In genomic region chr10:119455543-119455940, GRCm38 (mm10) we compare ENCODE assay signal across 11 mouse cellular contexts. TPM values are rescaled to one million over a fixed set of nuclear protein-coding genes. Genes with fewer than 3 reads are reported as not detected.
DNase-seq lines count a peak whose midpoint lies in the region; ATAC-seq and TF ChIP-seq lines count a peak whose summit lies in the region.
"Had no signal": no experiment of that assay in that cellular context is flagged by ENCODE, and none has a peak within 500 bp of the region (broad histone marks: within the 10 kb centered on the region; RNA-seq: fewer than 3 reads in every experiment).

No protein-coding gene starts in this region.

- no peak for TF ChIP-seq POLR2A in kidney, adult 2 months (IDR thresholded peaks at IDR 0.05; ENCODE audit: low read depth, low read length)

- H3K36me3 ChIP-seq in kidney, embryonic 14.5 days (ENCODE audit: control insufficient read depth, insufficient read depth, low read length): no peaks in the 10 kb centered on the region
- H3K36me3 ChIP-seq in kidney, adult 2 months (ENCODE audit: control insufficient read depth, insufficient read depth, low read length): no peaks in the 10 kb centered on the region
- no peaks in the 10 kb centered on the region for H3K36me3 ChIP-seq in embryonic facial prominence, embryonic 15.5 days
- no peaks in the 10 kb centered on the region for H3K36me3 ChIP-seq in intestine, embryonic 16.5 days (ENCODE audit: control insufficient read depth, insufficient read depth, low read length)
- no peaks in the 10 kb centered on the region for H3K36me3 ChIP-seq in midbrain, postnatal 0 days (ENCODE audit: insufficient read depth, low read length)

- no peaks in the 10 kb centered on the region; the same call in 1 of the 2 replicates for H3K27me3 ChIP-seq in kidney, embryonic 14.5 days (ENCODE audit: control insufficient read depth, insufficient read depth, low read length)
- no peaks in the 10 kb centered on the region for H3K27me3 ChIP-seq in kidney, adult 2 months (replicated peaks; ENCODE audit: control insufficient read depth, insufficient read depth, low read length)
- H3K27me3 ChIP-seq in embryonic facial prominence, embryonic 15.5 days: 0 out of 2 replicates have a peak, but pooled peaks cover 3% of the 10 kb centered on the region
- no peaks in the 10 kb centered on the region for H3K27me3 ChIP-seq in intestine, embryonic 16.5 days (replicated peaks; ENCODE audit: control insufficient read depth, insufficient read depth, low read length)
- H3K27me3 ChIP-seq in midbrain, postnatal 0 days (ENCODE audit: insufficient read depth, low read length): no peaks in the 10 kb centered on the region

- H3K9ac ChIP-seq in kidney, embryonic 14.5 days (ENCODE audit: low read depth, low read length): peak overlapping the region; percentile 79; the same call in 1 of the 2 replicates
- H3K9ac ChIP-seq in embryonic facial prominence, embryonic 15.5 days: no peak overlapping the region
- H3K9ac ChIP-seq in intestine, embryonic 16.5 days (ENCODE audit: low read depth, low read length): no peak overlapping the region
- H3K9ac ChIP-seq in midbrain, postnatal 0 days (replicated peaks; ENCODE audit: low read length, poor library complexity, severe bottlenecking): peak overlapping the region; percentile 72; the same call in 1 of the 2 replicates

- H3K4me3 ChIP-seq in kidney, embryonic 14.5 days (ENCODE audit: low read length): peak overlapping the region; percentile 75
- H3K4me3 ChIP-seq in kidney, adult 2 months (ENCODE audit: insufficient read depth, low read depth, low read length): no peak overlapping the region
- peak overlapping the region; percentile 71 for H3K4me3 ChIP-seq in embryonic facial prominence, embryonic 15.5 days (replicated peaks)
- peak overlapping the region; percentile 76 for H3K4me3 ChIP-seq in intestine, embryonic 16.5 days (ENCODE audit: low read length)
- H3K4me3 ChIP-seq in midbrain, postnatal 0 days (ENCODE audit: low read depth, low read length): peak overlapping the region; percentile 81

- H3K27ac ChIP-seq in kidney, embryonic 14.5 days (ENCODE audit: low read depth, low read length): no peak overlapping the region
- no peak overlapping the region for H3K27ac ChIP-seq in kidney, adult 2 months (ENCODE audit: insufficient read depth, low read depth, low read length)
- H3K27ac ChIP-seq in embryonic facial prominence, embryonic 15.5 days (replicated peaks): no peak overlapping the region
- no peak overlapping the region for H3K27ac ChIP-seq in intestine, embryonic 16.5 days (ENCODE audit: low read length)
- no peak overlapping the region for H3K27ac ChIP-seq in midbrain, postnatal 0 days (ENCODE audit: low read depth, low read length)
- H3K27ac ChIP-seq: gastrocnemius, adult 2 months; macrophage had no signal

- whole genome bisulfite sequencing in kidney, embryonic 14.5 days: 11% methylated on average over 10 of the region's 10 CpGs
- 13% methylated on average over 10 of the region's 10 CpGs for WGBS in kidney, adult 2 months
- WGBS in embryonic facial prominence, embryonic 15.5 days: 16% methylated on average over 10 of the region's 10 CpGs
- WGBS in intestine, embryonic 16.5 days: 9% methylated on average over 10 of the region's 10 CpGs
- WGBS in midbrain, postnatal 0 days: 6% methylated on average over 10 of the region's 10 CpGs

- no peaks in the 10 kb centered on the region for H3K9me3 ChIP-seq in kidney, embryonic 14.5 days (ENCODE audit: control insufficient read depth, low read length)
- no peaks in the 10 kb centered on the region for H3K9me3 ChIP-seq in embryonic facial prominence, embryonic 15.5 days (replicated peaks)
- H3K9me3 ChIP-seq in intestine, embryonic 16.5 days (ENCODE audit: control insufficient read depth, low read length): no peaks in the 10 kb centered on the region
- H3K9me3 ChIP-seq in midbrain, postnatal 0 days (ENCODE audit: low read length): no peaks in the 10 kb centered on the region

- H3K4me1 ChIP-seq in kidney, embryonic 14.5 days (ENCODE audit: control insufficient read depth, insufficient read depth, low read length): peaks cover 16% of the 10 kb centered on the region
- peaks cover 5% of the 10 kb centered on the region; the same call in 1 of the 2 replicates for H3K4me1 ChIP-seq in kidney, adult 2 months (ENCODE audit: control insufficient read depth, insufficient read depth, low read length)
- H3K4me1 ChIP-seq in embryonic facial prominence, embryonic 15.5 days: peaks cover 21% of the 10 kb centered on the region; the same call in 1 of the 2 replicates
- peaks cover 7% of the 10 kb centered on the region for H3K4me1 ChIP-seq in intestine, embryonic 16.5 days (ENCODE audit: control insufficient read depth, insufficient read depth, low read length)
- 0 out of 2 replicates have a peak, but pooled peaks cover 7% of the 10 kb centered on the region for H3K4me1 ChIP-seq in midbrain, postnatal 0 days (ENCODE audit: insufficient read depth, low read length)

- no peak for TF ChIP-seq CTCF in kidney, adult 2 months (conservative IDR thresholded peaks at IDR 0.05; ENCODE audit: insufficient read depth, insufficient read length, low read depth, low read length)
- TF ChIP-seq CTCF in midbrain, postnatal 0 days (IDR thresholded peaks at IDR 0.05): peak; percentile 56

- DNase-seq in kidney, adult 2 months: no peak
- DNase-seq in midbrain, postnatal 0 days (ENCODE audit: low spot score): peak; percentile 55
- no peak for DNase-seq in cerebellum, adult 11-12 months
- no peak for DNase-seq in layer of hippocampus, postnatal 10 days (ENCODE audit: low spot score in 2 of 2)
- DNase-seq in spleen, adult 18-20 months: no peak
- DNase-seq: gastrocnemius, adult 2 months had no signal

- no peak for ATAC-seq in kidney, embryonic 14.5 days (ENCODE audit: low FRiP score, low TSS enrichment)
- no peak for ATAC-seq in embryonic facial prominence, embryonic 15.5 days (ENCODE audit: insufficient number of reproducible peaks, low FRiP score, low TSS enrichment, low read depth)
- ATAC-seq in intestine, embryonic 16.5 days: no peak; the same call in 1 of the 2 replicates
- ATAC-seq in midbrain, postnatal 0 days (ENCODE audit: low FRiP score): no peak

- H3K4me2 ChIP-seq in kidney, embryonic 14.5 days (replicated peaks; ENCODE audit: low read depth, low read length): peak overlapping the region; percentile 96
- H3K4me2 ChIP-seq in embryonic facial prominence, embryonic 15.5 days (replicated peaks): peak overlapping the region; percentile 97
- peak overlapping the region; percentile 98 for H3K4me2 ChIP-seq in intestine, embryonic 16.5 days (ENCODE audit: low read depth, low read length)
- peak overlapping the region; percentile 97 for H3K4me2 ChIP-seq in midbrain, postnatal 0 days (ENCODE audit: low read depth, low read length, poor library complexity, severe bottlenecking)

RNA-seq across cellular contexts. Expression of gene Grip1, which starts 1.9 kb away (rescaled TPM):
- 5.3 and 5.4 TPM in 2 replicates for polyA plus RNA-seq in kidney, embryonic 14.5 days (2014; fragmentation: Nextera tagmentation; extraction: Ambion mirVana)
- polyA plus RNA-seq in kidney, adult 2 months (2012; rRNA removed): 2.5 and 2.7 TPM in 2 replicates
- 4.2 and 4.8 TPM in 2 replicates for polyA plus RNA-seq in embryonic facial prominence, embryonic 15.5 days (2015; fragmentation: Nextera tagmentation; extraction: Ambion mirVana)
- 1.1 and 1.2 TPM in 2 replicates for polyA plus RNA-seq in intestine, embryonic 16.5 days (2015; fragmentation: Nextera tagmentation; extraction: Ambion mirVana)
- 35.4 and 38.0 TPM in 2 replicates for total RNA-seq in midbrain, postnatal 0 days (2014; rRNA removed)
- polyA plus RNA-seq in midbrain, postnatal 0 days (2015; fragmentation: Nextera tagmentation; extraction: Ambion mirVana): 14.6 and 16.0 TPM in 2 replicates
- total RNA-seq in layer of hippocampus, postnatal 10 days (2021): 10 to 100 TPM; 51.9 to 57.0 TPM
- total RNA-seq: gastrocnemius, adult 2 months had no signal
- polyA plus RNA-seq: macrophage; spleen, adult 2 months had no signal

Comparison
In these comparisons a context has a peak if more than half of its experiments do, and no peak if none do; other contexts are left out.
1. H3K9ac ChIP-seq: peak in kidney, embryonic 14.5 days (single experiment) and midbrain, postnatal 0 days (single experiment); none in embryonic facial prominence, embryonic 15.5 days (single experiment) and intestine, embryonic 16.5 days (single experiment).
2. Peak in every context shown above with its lines, with median percentiles within 50 percentile points of each other: H3K4me2 ChIP-seq.